Mouse (Mus musculus) lung, postnatal 0 days (tissue): Measurements from ENCODE around the gene Bok. TPM values are rescaled to one million over a fixed set of nuclear protein-coding genes. Genes with fewer than 3 reads are reported as not detected.

Experiments
- ATAC-seq: fragments of 200-750 bp; cut with Nextera tagmentation; 2 replicates; pipeline ENCODE4 v1.8.0; 2017; ENCODE audit warnings: moderate library complexity
- DNase-seq: peaks from one replicate; pipeline ENCODE4 v3.0.0-alpha.2; 2016; ENCODE audit warnings: low spot score
- H3K27ac ChIP-seq: fragments of 300-500 bp; sonication (generic); 2 replicates; pipeline ENCODE4 v1.5.1; 2014; ENCODE audit warnings: antibody characterized with exemption, mild to moderate bottlenecking, low read length, mixed read lengths
- H3K27me3 ChIP-seq: fragments of 300-500 bp; sonication (generic); replicated peaks from 2 replicates; pipeline ENCODE4 v1.6.1; 2014; ENCODE audit warnings: low read length, mixed read lengths; ENCODE audit not compliant: insufficient read depth
- H3K36me3 ChIP-seq: fragments of 300-500 bp; sonication (generic); 2 replicates; pipeline ENCODE4 v1.6.1; 2014; ENCODE audit warnings: low read length, mixed read lengths; ENCODE audit not compliant: insufficient read depth
- H3K4me1 ChIP-seq: fragments of 300-500 bp; sonication (generic); 2 replicates; pipeline ENCODE4 v1.6.1; 2014; ENCODE audit warnings: antibody characterized with exemption, low read depth, low read length, mixed read lengths; ENCODE audit not compliant: insufficient read depth
- H3K4me2 ChIP-seq: fragments of 300-500 bp; sonication (generic); replicated peaks from 2 replicates; pipeline ENCODE4 v1.6.1; 2014; ENCODE audit warnings: low read depth, mild to moderate bottlenecking, low read length, moderate library complexity, mixed read lengths
- H3K4me3 ChIP-seq: fragments of 300-500 bp; sonication (generic); 2 replicates; pipeline ENCODE4 v1.5.1; 2014; ENCODE audit warnings: low read depth, low read length
- H3K9ac ChIP-seq: fragments of 300-500 bp; sonication (generic); replicated peaks from 2 replicates; pipeline ENCODE4 v1.6.1; 2014; ENCODE audit warnings: low read depth, mild to moderate bottlenecking
- H3K9me3 ChIP-seq: fragments of 300-500 bp; sonication (generic); 2 replicates; pipeline ENCODE4 v1.6.1; 2016; ENCODE audit warnings: low read length, mixed read lengths
- CTCF ChIP-seq: IDR thresholded peaks from 2 replicates; pipeline ENCODE4 v1.5.1; 2016; ENCODE audit warnings: antibody characterized with exemption, mild to moderate bottlenecking
- EP300 ChIP-seq: IDR thresholded peaks from 2 replicates; pipeline ENCODE4 v1.6.1; 2016; ENCODE audit warnings: antibody characterized with exemption, mild to moderate bottlenecking, control low read depth
- polyA plus RNA-seq: library from polyadenylated mRNA; unstranded; fragments of >200 nt; fragmentation: Nextera tagmentation; extraction: Ambion mirVana; gene quantifications from 2 replicates; pipeline ENCODE4 v1.2.1, GENCODE M21; 2015

The Bok gene
- polyA plus RNA-seq, 1 experiment from 2014 or later, result 31.2 TPM

- Histone ChIP-seq H3K36me3 (no peaks in the 10 kb centered on the region), H3K4me2 (no peak overlapping the region), H3K4me3 (no peak overlapping the region), H3K4me1 (no peaks in the 10 kb centered on the region), H3K27ac (no peak overlapping the region), H3K27me3 (no peaks in the 10 kb centered on the region), H3K9ac (no peak overlapping the region), H3K9me3 (no peaks in the 10 kb centered on the region)
- TF ChIP-seq EP300, result no peak
- TF ChIP-seq CTCF, result peak; percentile 44
- ATAC-seq (no peak), DNase-seq (no peak)
Measured at GRCm38 (mm10) chr1:93742910-93743309, 57.5 kb downstream of the Bok start.

Other genes with a start within 250 kb of the Bok start
- 172 and 175 TPM in 2 replicates for gene Hdlbp, start 206.8 kb upstream of the Bok start, polyA plus RNA-seq
- 3.4 and 3.6 TPM in 2 replicates for gene Farp2, start 173.6 kb upstream of the Bok start, polyA plus RNA-seq
- 140 and 148 TPM in 2 replicates for gene Stk25, start 27.0 kb upstream of the Bok start, polyA plus RNA-seq
- gene Atg4b, start 65.8 kb downstream of the Bok start, polyA plus RNA-seq, result 54.2 and 66.1 TPM in 2 replicates
- 34.4 and 37.6 TPM in 2 replicates for gene Thap4, start 69.2 kb downstream of the Bok start, polyA plus RNA-seq
- 69.6 and 71.6 TPM in 2 replicates for gene Dtymk, start 116.3 kb downstream of the Bok start, polyA plus RNA-seq
- 8.1 and 8.7 TPM in 2 replicates for gene Ing5, start 118.3 kb downstream of the Bok start, polyA plus RNA-seq
- gene D2hgdh, start 139.2 kb downstream of the Bok start, polyA plus RNA-seq, result 7.2 and 8.7 TPM in 2 replicates
- 0.19 and 0.25 TPM in 2 replicates for gene Gal3st2, start 175.6 kb downstream of the Bok start, polyA plus RNA-seq
- 0.08 TPM in 1 of 2 replicates, not detected in the other for gene Gal3st2b, start 232.7 kb downstream of the Bok start, polyA plus RNA-seq